Mouse (Mus musculus) MEL (cell line): ENCODE measurements around the gene Tsen54.

Experiments used
- CTCF ChIP-seq, 3 experiments: IDR thresholded peaks in 2 of 3; conservative IDR thresholded peaks in 1 of 3; 2 replicates each; pipeline ENCODE4 v1.5.1; 2011 to 2012; ENCODE audit warnings: low read length in 3 of 3, low read depth in 2 of 3, mild to moderate bottlenecking in 2 of 3, improper control_type of control experiment in 1 of 3, inconsistent platforms in 1 of 3, mixed read lengths in 1 of 3, moderate library complexity in 1 of 3; ENCODE audit not compliant: control insufficient read depth in 1 of 3, insufficient read depth in 1 of 3, poor library complexity in 1 of 3, severe bottlenecking in 1 of 3
- EP300 ChIP-seq, 2 experiments: IDR thresholded peaks; 2 replicates each; pipeline ENCODE4 v1.6.1; 2011; ENCODE audit warnings: improper control_type of control experiment in 2 of 2, low read length in 2 of 2, low read depth in 1 of 2, mild to moderate bottlenecking in 1 of 2
- MYC ChIP-seq: IDR thresholded peaks from 2 replicates; pipeline ENCODE4 v1.6.1; 2011; ENCODE audit warnings: low read depth, mild to moderate bottlenecking, low read length, improper control_type of control experiment, moderate library complexity

DNA sequence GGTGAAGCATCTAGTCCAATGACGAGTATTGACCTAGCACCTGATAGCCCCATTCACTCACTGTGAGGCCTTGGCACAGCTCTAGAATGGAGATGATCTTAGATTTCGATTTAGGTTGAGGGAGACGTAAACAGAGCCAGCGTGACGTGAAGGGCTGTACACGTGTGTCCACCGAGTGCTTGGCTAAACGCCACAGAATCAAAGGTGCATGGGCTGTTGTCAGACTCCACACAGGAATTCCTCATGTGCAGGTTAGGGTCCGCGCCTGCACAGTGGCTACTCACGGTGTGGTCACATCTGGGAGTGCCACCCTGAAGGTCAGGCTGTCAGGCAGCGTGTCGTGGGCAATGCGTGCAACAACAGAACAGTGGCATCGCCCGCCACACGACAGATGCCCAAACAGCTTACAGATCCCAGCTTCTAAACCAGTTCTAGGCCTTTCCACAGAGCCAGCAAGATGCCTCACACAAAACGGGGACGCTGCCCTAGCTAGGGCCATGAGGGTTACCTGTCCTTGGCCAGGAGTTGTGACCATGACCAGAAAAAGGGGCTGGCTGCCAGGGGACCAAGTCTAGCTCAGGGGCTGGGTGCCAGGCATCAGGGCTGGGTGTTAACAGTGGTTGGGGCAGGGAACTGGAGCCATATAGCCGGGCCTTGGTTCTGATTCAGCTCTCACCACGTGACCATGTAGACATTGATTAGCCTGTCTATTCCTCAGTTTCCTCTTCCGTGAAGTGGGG lies 23.3 kb downstream of the Tsen54 start:
- no peak for TF ChIP-seq EP300 (IDR thresholded peaks at IDR 0.05; ENCODE audit: low read depth in 1 of 2, low read length in 2 of 2)
- TF ChIP-seq CTCF (IDR thresholded peaks at IDR 0.05 in 2 of 3, conservative IDR thresholded peaks at IDR 0.05 in 1 of 3; ENCODE audit: control insufficient read depth in 1 of 3, insufficient read depth in 1 of 3, low read depth in 2 of 3, low read length in 3 of 3, poor library complexity in 1 of 3, severe bottlenecking in 1 of 3), result no peak
- TF ChIP-seq MYC, result no peak
